Mouse (Mus musculus) adrenal gland, adult 8-10 months (tissue): ENCODE results near the gene Krt8. TPM values are rescaled to one million over a fixed set of nuclear protein-coding genes. Genes with fewer than 3 reads are reported as not detected.

Experiments
- DNase-seq: peaks from one replicate; pipeline ENCODE4 v3.0.0; 2022
- total RNA-seq, 4 experiments: library from RNA; stranded (reverse); gene quantifications; 2 replicates each; pipeline ENCODE4 v1.2.4; 2022

The Krt8 gene
- total RNA-seq = 1 to 10 TPM in 2 of 4 experiments, under 1 TPM in 2; 0.49 to 1.3 (median 0.77) TPM

DNA sequence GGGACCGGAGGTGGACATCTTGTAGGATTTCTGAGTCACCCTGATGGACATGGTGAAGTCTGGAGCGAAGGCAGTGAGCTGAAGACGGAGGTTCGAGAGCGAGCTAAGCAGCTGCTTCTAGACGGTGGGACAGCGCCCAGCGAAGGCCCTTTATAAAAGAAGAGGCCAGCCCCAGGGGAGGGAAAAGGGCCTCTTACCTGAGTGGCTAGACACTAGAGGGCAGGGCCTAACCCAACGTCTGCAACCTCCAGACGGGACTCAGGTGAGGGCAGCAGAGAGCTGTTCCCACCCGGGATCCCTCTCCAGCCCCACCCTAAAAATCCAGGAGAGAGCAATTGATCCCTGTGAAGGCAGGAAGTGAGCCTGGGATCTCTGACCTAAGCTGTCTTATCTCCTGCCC, at the start of gene Krt8:
Gene Krt8 (minus strand): TSS at position 294 of the 400 bp plus-strand sequence.
- no peak for DNase-seq

DNA sequence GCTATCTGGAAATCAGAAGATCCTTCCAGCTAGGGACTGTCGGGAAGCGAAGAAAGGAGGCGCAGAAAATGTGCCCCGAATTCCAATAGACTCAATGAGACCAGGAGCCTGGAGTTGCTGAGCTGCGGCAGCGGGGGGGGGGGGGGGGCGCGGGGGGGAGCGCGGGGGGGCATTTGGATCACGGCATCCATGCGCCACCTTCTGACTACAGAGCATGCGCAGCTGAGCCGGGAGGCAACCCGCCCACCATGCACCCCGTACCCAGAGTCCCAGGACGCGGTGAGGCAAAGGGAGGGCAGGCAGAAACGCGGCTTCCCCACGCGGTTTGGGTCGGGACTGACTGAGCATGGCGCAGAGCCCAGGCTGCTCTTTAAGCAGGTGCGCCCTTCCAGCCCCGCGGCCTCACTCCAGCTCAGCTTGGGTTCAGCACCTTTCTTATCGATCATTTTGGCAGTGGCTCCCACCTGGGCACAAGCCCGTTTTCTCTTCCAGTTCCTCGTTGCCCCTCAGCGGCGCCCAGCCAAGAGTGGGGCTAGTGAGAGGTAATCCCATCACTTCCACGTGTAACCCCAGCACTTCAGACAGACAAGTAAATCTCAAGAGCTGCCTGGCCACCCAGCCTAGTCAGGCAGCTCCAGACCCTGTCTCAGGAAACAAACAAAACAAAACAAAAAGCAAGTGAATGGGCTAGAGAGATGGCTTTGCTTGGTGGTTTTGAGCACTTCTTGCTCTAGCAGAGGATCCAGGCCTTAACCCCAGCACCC, 47.8 kb upstream of the Krt8 start:
- no peak for DNase-seq

DNA sequence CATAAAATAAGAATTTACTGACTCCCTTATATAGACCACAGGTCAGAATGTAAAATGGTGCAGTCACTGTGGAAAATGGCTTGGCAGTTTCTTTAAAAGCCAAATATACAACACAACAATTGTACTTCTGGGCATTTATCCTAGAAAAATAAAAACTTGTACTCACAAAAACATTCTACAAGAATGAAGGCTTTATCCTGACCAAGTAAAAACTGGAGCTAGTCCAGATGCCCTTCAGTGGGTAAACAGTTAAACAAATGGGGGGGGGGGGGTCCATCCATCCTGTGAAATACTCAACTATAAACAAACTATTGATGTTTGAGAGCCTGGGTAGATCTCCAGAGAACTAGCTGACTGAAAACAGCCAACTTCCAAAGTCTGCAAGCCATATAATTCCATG, 45.6 kb upstream of the Krt8 start:
- DNase-seq = no peak

DNA sequence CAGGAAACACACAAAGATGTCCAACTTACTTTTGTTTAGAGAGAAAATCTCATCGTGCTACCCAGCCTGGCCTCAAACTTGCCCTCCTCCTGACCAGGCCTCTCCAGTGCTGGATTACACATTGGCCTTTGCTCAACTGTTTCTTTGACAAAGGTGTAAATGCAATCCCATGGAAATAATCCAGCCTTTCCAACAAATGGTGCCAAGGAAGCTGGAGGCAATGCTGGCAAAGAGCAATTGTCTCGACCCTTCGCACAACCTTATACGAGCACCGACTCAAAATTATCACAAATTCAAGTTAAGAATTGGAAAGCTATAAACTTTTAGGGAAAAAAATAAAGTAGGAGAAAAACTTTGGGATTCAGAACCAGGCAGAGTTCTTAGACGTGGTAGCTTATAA, 43.7 kb upstream of the Krt8 start:
- no peak for DNase-seq

DNA sequence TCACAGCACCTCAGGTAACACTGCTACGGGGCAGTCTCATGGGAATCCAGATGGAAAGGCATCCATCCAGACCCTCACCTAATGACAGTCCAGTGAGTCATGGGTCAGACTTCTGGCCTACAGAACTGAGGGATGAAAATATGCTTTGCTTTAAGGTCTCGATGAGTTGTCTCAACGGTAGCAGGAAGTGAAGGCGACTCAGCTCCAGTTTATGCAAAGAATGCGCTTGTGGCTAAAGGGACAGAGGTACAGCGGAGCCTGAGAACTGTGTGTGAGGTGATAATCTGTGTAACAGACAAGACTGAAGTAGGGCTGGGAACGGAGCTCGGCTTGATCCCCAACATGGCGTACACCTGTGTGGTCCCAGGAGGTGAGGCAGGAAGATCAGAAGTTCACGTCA, 41.4 kb upstream of the Krt8 start:
- DNase-seq = no peak

DNA sequence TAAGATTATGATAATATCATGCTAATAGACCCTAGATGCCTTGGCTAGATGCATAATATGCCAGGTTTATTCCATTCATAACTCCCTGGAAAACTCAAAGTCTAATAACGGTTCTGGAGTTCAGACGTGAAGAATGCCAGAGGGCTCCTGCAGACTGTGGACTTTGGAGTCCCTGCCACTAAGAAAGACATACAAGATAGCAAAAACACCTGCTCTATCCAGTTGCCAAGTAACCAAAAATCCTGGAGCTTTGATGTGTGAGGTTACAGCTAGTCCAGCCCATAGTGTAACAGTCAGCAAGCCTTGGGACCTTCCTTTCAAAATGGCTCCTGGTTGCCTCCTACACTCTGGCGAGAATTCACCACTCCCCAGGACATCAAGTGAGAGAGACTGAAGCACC, 40.5 kb upstream of the Krt8 start:
- DNase-seq = no peak

DNA sequence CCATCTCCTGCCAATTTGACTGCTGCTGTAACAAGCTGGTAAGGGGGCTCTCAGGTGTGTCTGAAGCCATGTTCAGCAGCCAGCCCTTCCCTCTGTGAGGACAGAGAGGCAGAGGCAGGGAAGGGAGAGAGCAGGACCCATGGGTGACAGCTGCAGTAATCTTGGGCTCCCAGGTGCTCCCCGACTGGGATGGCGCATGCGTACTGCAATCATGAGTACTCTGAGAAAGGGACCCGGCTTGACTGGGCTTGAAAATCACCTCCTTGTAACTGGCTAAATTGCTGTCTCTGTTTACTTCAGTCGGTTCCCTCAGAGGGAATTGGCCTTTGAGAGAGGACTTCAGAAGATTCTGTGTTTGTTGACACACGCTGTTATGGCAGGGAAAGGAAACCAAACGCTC, 37.7 kb upstream of the Krt8 start:
- DNase-seq = no peak

DNA sequence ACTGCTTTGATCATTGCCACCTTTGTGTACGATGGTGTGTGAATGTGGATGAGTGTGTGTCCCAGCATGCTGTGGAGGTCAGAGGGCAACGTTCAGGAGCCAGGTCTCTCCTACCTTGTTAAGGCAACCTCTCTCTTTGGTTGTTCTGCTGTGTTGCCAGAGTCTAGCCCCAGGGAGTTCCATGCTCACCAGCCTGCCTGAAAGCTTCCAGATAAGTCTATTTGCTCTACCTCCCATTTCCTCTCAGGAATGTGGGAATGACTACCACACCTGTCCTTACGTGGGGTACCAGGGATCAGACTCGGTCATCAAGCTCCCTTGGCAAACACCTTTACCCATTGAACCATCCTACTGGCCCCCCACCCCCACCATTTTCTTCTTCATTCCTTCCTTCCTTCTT, 36.0 kb upstream of the Krt8 start:
- no peak for DNase-seq

DNA sequence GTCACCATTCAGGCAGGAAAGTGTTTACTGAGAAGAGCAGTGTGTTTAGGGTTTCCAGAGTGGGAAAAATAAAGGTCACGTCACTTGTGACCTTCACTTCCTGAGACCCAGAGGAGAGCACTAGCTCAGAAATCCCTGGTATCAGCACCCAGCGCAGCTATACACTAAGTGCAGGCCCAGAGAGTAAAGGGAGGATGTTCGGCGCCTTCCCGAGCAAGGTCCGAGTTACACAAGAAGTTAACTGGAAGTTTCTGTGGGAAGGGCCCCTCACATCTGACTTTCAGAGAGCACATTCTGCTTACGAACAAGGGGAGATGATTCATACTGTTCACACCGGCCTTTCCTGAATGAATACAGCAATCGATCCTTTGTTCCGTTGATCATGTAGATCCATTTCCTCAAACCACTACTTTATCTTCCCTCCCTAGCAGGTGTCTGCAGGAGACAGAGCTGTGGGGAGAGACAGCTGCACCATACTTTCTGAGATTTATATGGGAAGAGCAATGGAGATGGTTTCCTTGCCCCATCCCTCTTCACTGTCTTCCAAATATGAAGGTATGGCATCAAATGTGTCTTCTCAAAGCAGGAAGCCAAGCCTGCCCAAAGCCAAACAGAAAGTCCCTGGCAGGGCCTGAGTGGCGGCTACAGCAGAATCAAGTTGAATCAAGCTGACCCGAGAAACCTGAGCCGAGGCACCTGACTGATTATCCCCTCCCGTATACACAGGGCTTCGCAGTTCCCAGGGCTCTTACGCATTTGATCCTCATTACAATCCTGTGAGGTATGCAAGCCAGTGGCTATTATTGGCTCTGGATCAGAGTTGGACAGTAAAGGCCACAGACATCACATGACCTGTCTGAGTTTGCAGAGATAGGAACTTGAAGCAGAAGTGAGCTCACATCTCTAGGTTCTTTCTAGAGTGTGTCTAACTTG, 30.1 kb upstream of the Krt8 start:
- DNase-seq = no peak

DNA sequence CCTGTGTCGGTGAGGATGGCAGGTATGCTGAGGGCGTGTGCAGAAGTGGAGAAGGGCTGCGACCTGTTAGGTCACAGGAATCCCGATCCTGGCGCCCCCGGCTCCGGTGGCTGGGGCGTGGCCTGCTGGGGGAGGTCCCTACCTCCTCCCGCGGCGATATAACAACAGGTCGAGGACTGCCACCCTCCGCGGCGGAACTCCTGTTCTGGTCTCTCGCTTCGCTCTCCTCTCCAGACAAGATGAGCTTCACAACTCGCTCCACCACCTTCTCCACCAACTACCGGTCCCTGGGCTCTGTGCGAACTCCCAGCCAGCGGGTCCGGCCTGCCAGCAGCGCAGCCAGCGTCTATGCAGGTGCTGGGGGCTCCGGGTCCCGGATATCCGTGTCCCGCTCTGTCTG, 23.8 kb upstream of the Krt8 start, which contains the start of gene Krt18:
Gene Krt18 (plus strand): TSS at position 141 of the 400 bp plus-strand sequence.
- DNase-seq = no peak

DNA sequence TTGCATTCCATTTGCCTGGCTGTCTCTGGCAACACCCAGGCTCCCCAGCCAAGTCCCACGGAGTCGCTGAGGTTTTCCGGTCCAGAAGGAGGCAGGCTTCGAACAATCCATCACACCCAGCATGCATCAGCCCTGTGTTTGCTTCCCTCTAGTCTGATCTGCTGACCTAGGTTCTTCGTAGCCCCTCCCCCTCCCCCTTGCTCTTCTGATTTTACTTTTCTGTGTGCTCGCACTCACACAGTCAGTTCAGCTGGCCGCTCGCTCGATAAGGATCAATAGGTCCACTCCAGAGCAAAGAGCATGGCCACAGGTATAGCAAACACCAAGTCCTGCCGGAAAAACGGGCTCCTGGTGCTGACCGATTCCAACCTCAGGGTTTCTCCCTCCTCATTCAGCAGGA, 22.1 kb upstream of the Krt8 start:
- no peak for DNase-seq

DNA sequence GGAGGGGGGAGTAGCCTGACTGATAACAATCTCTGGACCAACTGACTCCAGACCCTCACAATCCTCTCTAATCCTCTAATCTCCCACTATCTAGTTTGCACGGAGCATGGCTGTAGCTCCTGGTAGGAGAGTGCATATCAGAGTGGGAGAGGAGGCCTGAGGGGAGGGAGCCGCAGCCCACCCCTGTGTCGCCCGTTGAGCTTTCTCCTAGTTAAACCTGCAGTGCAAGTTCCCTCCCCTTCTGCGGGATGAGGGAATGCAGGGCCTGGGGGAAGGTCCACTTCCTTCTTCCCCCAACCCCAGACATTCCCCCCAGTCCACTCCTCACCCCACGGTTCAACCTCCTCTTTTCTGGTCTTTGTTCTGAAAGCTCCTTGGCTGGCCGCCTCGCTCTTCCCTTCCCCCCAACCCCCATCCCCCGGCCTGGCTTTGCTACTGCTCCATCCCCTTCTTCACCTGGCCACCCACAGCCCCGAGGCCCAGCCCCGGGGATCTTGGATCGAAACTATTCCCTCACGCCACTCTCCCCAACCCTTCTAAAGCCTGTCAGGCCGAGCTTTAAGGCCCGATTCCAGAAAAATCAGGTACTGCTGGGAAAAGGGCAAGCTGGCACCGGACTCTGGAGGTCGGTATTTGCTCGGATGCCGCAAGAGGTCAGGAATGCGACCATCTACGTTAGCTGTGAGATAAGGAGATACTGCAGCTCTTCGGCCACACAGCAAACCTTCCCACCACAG, 21.0 kb upstream of the Krt8 start:
- no peak for DNase-seq

DNA sequence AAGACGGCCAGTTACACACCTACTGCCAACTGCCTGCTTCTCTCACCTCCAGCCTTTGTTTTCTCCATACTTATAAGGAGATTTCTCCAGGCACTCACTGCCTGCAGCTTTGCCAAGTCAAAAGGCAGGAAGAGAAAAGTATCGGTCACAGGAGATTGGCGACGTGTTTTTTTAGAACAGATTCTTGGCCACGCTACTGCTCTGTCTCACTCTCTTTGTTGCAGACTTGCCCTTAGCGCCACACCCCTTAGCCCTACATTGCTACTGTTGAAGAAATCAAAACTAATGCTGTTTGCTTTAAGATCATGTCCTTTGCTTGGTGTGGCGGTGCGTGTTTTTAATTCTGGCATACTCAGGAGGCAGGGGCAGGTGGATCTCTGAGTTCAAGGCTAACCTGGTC, 19.6 kb upstream of the Krt8 start:
- DNase-seq = no peak

DNA sequence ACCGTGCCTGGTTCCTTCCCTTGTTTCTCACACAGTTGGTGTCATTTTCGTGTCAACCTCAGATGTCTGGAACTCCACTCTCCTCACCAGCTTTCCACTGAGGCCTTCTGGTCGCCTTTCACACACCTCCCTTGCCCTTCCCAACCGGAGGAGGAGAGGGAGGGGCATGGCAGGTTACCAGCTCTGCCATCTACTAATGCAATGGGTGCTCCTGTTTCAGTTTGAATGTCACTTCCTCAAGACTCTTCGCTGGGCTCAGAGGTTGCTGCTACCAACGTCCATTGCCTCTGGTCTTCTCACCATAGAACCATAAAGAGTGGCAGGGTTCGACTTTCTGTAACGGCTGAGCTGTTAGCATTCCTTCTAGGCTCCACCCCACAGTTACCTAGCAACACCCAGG, 18.2 kb upstream of the Krt8 start:
- no peak for DNase-seq

DNA sequence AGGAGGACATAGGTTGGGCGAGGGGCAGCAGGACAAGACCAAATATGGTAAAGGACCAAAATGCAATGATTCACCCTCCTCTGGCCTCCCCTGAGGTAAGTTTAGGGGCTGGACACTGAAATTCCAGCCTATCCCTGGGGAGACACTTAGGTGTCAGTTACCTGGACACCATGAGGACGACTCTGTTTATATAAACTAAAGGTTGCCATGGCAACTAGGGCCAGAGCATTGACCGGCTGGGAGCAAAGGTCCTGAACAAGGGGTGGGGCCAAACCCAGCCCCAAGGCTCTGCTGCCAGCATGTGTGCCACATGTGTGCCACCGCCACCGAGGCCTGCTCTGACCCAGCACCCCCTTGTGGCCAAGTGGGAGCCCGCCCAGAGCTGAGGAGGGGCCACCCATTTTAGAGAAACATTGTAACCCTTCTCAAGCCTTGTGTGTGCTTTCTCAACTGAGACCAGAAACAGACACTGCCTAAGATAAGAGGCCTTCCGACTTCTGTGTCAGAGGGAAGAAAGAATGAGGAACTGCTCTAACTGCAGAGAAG, 13.7 kb upstream of the Krt8 start:
- DNase-seq = no peak

DNA sequence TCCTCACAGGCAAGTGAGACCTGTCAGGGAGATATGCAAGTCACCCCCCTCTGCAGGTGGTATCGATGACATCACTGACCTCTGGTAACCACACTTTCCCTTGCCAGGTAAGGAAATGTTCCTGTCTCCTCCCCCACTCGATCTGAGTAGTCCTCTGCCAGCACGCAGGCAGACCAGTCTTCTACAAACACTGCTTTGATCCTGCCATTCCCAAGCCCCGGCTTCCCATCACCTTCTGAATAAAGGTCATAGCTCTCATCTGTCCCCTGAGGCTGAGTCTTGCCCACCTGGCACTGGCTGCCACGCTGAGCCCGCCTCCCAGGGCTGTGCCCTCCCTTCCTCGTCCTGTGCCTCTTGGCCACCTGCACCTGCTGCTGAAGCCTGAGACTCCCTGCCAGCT, 12.5 kb upstream of the Krt8 start:
- DNase-seq = no peak

DNA sequence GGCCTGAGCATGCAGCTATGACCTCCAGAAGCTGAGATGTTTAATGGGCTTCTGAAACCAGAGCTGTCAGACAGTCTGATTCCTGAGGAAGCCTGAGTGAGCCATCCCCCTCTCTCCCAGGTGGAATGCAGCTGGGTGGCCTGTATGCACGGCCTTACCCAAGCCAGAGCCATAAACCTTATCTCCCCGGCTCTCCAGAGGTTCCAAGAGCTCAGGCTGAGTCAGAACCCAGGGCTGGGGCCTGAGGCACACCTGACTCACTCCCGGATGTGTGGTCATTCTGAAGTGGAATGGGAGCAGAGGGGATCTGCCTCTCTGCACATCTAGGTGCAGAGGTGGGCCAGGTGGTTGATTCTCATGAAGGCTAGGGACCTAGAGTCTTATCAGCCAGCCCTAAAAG, 11.8 kb upstream of the Krt8 start:
- no peak for DNase-seq

DNA sequence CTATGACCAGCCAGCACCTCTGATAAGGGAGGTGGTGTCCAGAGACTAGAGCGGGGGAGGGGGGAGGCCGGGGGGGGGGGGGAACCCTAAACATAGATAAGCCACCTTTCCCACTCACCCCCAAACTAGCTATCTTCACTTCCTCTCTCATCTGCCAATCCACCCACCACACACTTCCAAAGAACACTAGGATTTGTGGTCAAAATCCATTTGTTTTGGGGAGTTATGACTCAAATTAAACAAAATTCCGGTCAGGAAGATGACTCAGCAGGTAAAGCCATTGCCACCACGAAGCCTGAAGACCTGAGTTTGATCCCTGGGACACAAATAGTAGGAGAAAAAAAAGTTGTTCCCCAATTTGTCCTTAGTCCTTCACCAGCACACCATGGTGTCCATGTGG, 10.6 kb upstream of the Krt8 start:
- DNase-seq = no peak

DNA sequence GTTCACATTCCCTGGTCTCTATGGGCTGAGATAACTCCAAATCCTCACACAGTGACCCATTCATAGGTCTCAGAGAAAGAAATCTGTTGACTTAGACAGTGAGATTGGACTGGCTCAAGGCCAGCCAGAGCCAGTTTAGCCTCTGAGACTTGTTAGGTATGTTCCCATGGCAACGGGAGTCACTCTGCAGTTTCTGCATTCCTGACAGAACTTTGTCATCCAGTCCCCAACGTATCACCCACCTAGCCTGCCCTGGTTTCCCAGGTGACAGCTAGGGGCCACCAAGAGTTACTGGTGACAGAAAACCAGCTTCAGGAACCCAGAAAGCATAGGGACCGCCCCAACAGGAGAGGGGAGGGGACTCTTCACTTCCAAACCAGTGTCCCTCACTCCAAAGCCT, 9.4 kb upstream of the Krt8 start:
- no peak for DNase-seq

DNA sequence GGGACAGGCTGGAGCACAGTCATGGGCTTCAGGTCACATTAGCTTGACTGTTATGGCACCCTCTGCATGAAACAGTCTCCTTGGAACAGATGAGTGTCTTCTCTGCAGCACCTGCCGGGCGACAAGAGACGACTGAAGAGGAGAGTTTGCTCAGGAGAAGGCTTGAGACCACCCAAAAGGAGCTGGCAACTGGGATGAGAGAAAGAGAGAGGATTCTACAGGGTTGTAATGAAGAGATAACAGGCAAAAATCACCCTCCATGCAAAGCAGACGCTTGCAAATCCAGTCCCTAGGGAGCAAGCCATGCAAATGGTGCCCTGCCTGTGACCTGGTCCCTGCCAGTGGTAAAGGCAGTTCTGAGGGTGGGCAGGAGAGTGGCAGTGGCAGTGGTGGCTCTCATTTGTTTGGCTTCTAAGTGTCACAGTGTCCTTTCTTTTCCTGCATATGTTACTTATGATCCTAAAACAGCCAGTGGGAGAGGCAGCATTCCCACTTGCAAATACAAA, 8.0 kb upstream of the Krt8 start:
- no peak for DNase-seq

DNA sequence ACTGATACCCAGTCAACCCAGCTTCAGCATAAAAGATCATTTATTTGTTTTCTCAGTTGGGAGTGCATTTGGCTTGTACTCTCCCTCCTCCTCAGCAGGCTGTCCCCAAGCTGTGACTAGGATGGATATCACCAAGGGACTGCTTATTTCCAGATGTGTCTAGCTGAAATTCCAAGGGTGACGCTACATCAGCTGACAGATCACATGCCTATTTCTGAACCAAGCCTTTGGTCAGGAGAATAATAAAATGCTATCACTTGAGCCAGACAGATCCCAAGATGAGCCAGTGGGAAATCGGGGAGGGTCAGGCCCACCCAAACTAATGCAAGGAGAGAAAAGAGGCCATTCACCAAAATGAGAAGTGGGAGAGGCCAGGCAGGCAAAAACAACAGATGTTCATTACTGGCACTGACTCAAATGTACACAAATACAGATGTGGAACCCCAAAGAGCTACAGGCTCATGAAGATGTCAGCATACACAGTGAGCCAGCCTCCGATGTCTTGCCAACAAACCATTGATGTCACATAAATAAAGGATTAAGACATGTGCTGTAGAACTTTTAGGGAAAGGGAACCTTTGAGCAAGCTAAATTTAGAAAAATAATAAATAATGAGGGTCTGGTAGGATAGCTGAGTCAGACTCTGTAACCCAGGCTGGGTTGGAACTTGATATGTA, 6.4 kb upstream of the Krt8 start:
- no peak for DNase-seq
